Mouse (Mus musculus): ENCODE measurements around the gene Ceacam12. TPM values are rescaled to one million over a fixed set of nuclear protein-coding genes. Genes with fewer than 3 reads are reported as not detected.
"Not testable (repeated sequence)": the region's sequence is repeated elsewhere in the genome, so short reads cannot be mapped to it uniquely, and the experiment has no call there.

Gene Ceacam12
- polyA plus RNA-seq (2011; ENCODE audit: insufficient read depth, insufficient read length, low replicate concordance, missing spikeins): not detected in 2 replicates

GRCm38 (mm10) chr7:18065629-18066028 is at the start of gene Ceacam12:
Gene Ceacam12, plus strand, starts transcription at chr7:18065929.
- TF ChIP-seq POLR2A (IDR thresholded peaks at IDR 0.05; ENCODE audit: borderline replicate concordance, control insufficient read depth, low read depth, low read length): no peak
- no peak for TF ChIP-seq CTCF (IDR thresholded peaks at IDR 0.05; ENCODE audit: control insufficient read depth, insufficient read depth, low read length)
- Histone ChIP-seq H3K4me3 (replicated peaks; ENCODE audit: control insufficient read depth, low read depth, low read length) (no peak within 1 kb of the TSS), H3K4me1 (ENCODE audit: control insufficient read depth, insufficient read depth, low read length) (no peaks in the 10 kb centered on the region), H3K27ac (ENCODE audit: control insufficient read depth, insufficient read depth, low read depth, low read length, poor library complexity) (no peak within 1 kb of the TSS)
- 44% methylated on average over 1 of the region's 1 CpGs for WGBS

DNA sequence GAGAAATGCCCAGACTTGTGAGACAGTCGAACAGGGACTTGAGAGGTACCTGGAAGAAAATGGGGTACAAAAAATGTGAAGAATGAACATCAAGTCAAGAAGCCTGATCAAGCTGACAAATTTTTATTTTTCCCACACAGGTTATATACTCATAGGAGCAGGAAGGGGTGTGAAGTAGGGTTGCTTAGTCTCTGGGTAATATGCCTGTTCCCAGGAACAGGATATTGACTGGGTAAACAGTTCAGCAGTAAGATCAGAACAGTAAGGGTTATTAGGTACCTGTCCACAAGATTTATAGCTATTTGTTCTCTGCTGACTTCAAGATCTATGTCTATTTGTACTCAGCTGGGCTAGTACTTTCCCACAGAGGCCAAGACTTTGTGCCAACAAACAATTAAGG is 8.1 kb downstream of the Ceacam12 start:
- not testable (repeated sequence) for H3K27ac ChIP-seq (ENCODE audit: control insufficient read depth, insufficient read depth, low read depth, low read length, poor library complexity); H3K4me1 ChIP-seq (ENCODE audit: control insufficient read depth, insufficient read depth, low read length); H3K4me3 ChIP-seq (replicated peaks; ENCODE audit: control insufficient read depth, low read depth, low read length)
- 65% methylated on average over 1 of the region's 1 CpGs for WGBS

GRCm38 (mm10) chr7:18100785-18101184 is 35.1 kb downstream of the Ceacam12 start:
- no peak overlapping the region for H3K4me3 ChIP-seq (replicated peaks; ENCODE audit: control insufficient read depth, low read depth, low read length)
- 44% methylated on average over 2 of the region's 2 CpGs for WGBS
- TF ChIP-seq POLR2A (IDR thresholded peaks at IDR 0.05; ENCODE audit: borderline replicate concordance, control insufficient read depth, low read depth, low read length) (no peak), CTCF (IDR thresholded peaks at IDR 0.05; ENCODE audit: control insufficient read depth, insufficient read depth, low read length) (no peak)

More at GRCm38 (mm10) chr7:18100785-18101184, 35.1 kb downstream of the Ceacam12 start:
- Histone ChIP-seq H3K4me1 (ENCODE audit: control insufficient read depth, insufficient read depth, low read length) (no peaks in the 10 kb centered on the region), H3K27ac (ENCODE audit: control insufficient read depth, insufficient read depth, low read depth, low read length, poor library complexity) (no peak overlapping the region)

Other genes with a start within 250 kb of the Ceacam12 start
- not detected in 2 replicates for gene Gm5155, start 194.2 kb upstream of the Ceacam12 start, polyA plus RNA-seq (2011; ENCODE audit: insufficient read depth, insufficient read length, low replicate concordance, missing spikeins)
- not detected in 2 replicates for gene Ceacam11, start 93.8 kb upstream of the Ceacam12 start, polyA plus RNA-seq (2011; ENCODE audit: insufficient read depth, insufficient read length, low replicate concordance, missing spikeins)
- not detected in 2 replicates for gene Ceacam13, start 56.0 kb upstream of the Ceacam12 start, polyA plus RNA-seq (2011; ENCODE audit: insufficient read depth, insufficient read length, low replicate concordance, missing spikeins)
- gene Igfl3, start 110.6 kb downstream of the Ceacam12 start, polyA plus RNA-seq (2011; ENCODE audit: insufficient read depth, insufficient read length, low replicate concordance, missing spikeins): not detected in 2 replicates
- not detected in 2 replicates for gene Mill1, start 179.4 kb downstream of the Ceacam12 start, polyA plus RNA-seq (2011; ENCODE audit: insufficient read depth, insufficient read length, low replicate concordance, missing spikeins)